Mouse (Mus musculus) leukemia stem cell, adult 10-12 weeks (primary cell): ENCODE measurements around the gene Gm10665. TPM values are rescaled to one million over a fixed set of nuclear protein-coding genes. Genes with fewer than 3 reads are reported as not detected.

ENCODE experiments used
- polyA plus RNA-seq: library from polyadenylated mRNA; stranded (reverse); fragments of >175 nt; gene quantifications from 2 replicates; pipeline ENCODE4 v1.2.3, GENCODE M21; 2012; ENCODE audit warnings: low replicate concordance

Gm10665 gene
- not detected in 2 replicates for polyA plus RNA-seq

GRCm38 (mm10) chr7:22463975-22464374 lies at the start of gene Gm10665:
Gm10665 (minus strand) TSS chr7:22464075.

GRCm38 (mm10) chr7:22499578-22499977 lies 35.7 kb upstream of the Gm10665 start, which contains the start of gene Vmn1r151:
Vmn1r151 (minus strand) TSS chr7:22499678.

GRCm38 (mm10) chr7:22438129-22438528 lies 25.7 kb downstream of the Gm10665 start, which contains the start of gene Vmn1r149:
Vmn1r149 (minus strand) TSS chr7:22438229.

GRCm38 (mm10) chr7:22413283-22413682 lies 50.6 kb downstream of the Gm10665 start, which contains the start of gene Vmn1r148:
Vmn1r148 (plus strand) TSS chr7:22413583.

Other genes starting within 250 kb of the Gm10665 start
- gene Gm8453, start 234.6 kb downstream of the Gm10665 start, polyA plus RNA-seq = not detected in 2 replicates
- not detected in 2 replicates for gene Gm4187, start 134.4 kb downstream of the Gm10665 start, polyA plus RNA-seq
- not detected in 2 replicates for gene Gm8660, start 93.0 kb downstream of the Gm10665 start, polyA plus RNA-seq
- gene Vmn1r148, start 50.5 kb downstream of the Gm10665 start, polyA plus RNA-seq = not detected in 2 replicates
- gene Vmn1r149, start 25.8 kb downstream of the Gm10665 start, polyA plus RNA-seq = not detected in 2 replicates
- gene Vmn1r151, start 35.6 kb upstream of the Gm10665 start, polyA plus RNA-seq = not detected in 2 replicates
- gene Vmn1r152, start 58.9 kb upstream of the Gm10665 start, polyA plus RNA-seq = not detected in 2 replicates
- gene Gm8677, start 70.8 kb upstream of the Gm10665 start, polyA plus RNA-seq = not detected in 2 replicates
- not detected in 2 replicates for gene Gm4201, start 101.3 kb upstream of the Gm10665 start, polyA plus RNA-seq
- gene Gm4565, start 124.1 kb upstream of the Gm10665 start, polyA plus RNA-seq = not detected in 2 replicates
- gene Vmn1r155, start 193.9 kb upstream of the Gm10665 start, polyA plus RNA-seq = not detected in 2 replicates
- gene Gm8693, start 228.2 kb upstream of the Gm10665 start, polyA plus RNA-seq = not detected in 2 replicates